Mouse (Mus musculus) spleen, adult 12 weeks (tissue): Measurements from ENCODE around the gene Ap1ar.

Source experiments
- DNase-seq: peaks from one replicate; pipeline ENCODE4 v3.0.0; 2022; ENCODE audit warnings: low spot score

The Ap1ar gene

DNA sequence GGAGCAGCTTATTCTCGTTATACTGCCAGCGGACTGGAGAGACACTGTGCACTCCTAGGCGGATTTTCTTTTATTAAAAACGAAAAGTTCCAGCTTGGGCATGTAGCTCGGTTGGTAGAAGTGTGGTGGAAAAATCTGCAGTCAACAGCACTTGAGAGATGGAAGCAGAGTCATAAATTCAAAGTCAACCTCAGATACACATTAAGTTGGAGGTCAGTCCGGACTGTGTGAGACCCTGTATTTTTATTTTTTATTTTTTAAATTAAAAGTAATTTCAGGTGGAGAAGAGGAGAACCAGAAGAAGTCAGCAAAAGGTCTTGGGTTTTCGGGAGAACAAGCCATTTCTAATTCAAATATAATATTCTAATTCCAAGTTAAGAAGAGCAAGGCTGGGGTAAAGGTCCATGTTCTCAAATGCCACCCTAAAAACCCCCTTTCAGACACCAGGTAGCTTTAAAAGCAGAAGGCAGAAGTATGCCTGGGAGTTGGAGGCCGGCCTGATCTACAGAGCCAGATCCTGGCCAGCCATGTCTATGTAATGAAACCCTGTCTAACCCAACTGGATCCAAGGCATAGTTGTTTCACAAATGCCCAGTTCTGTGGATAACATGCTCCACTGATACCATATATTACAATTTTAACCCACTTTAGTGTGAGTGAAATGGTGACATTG, 785 bp upstream of the Ap1ar start:
- no peak for DNase-seq

DNA sequence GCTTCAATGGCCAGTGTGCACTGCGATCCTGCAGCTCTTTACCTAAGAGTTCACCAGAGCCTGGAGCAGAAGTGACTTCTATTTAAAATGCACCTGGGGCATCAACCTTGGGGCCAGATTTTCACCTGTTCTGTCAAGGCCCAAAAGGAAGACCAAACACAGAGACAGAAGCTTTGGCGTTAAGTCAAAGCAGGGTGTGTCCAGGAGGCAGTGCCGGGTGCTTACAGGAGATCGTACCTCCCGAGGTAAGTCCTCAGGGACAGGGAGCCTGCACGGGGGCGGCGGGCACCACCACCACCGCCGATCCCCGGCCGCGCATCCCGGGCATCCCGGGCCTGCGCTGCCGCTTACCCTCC, 547 bp downstream of the Ap1ar start:
- no peak for DNase-seq

DNA sequence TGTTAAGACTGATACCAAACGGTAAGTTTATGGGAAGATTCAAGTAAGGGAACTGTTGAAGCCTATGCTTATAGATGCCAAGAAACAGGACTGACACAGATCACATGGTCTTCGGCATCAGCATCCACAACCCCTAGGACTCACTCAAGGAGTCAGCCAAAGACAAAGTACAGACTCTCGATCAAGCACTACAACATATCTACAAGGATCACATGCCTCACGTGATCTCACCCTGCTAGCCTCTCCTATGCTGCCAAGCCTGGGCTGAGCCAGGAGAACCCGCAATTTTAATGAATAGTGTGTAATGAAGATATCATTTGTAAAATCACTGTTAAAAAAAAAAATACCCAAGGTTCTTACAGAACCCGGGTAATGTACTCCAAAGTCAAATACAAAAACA, 1.7 kb downstream of the Ap1ar start:
- DNase-seq = no peak

DNA sequence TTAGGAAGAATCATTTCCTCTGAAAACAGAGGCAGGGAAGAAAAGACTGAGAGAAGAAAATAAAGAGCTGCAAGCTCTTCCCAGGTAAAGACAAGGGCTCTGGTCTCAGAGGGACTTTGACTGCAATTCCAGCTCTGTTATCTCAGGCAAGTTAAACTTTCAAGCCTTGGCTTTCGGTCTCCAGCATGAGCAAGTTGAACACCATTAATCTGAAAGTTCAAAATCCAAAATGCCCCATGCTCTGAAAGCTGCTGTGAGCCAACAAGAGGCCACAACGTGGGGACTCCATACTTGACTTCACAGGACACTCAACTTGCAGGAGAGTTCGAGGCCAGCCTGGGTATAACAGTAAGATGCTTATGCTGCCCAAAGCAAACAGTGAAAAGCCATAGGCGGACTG, 3.3 kb downstream of the Ap1ar start:
- no peak for DNase-seq

DNA sequence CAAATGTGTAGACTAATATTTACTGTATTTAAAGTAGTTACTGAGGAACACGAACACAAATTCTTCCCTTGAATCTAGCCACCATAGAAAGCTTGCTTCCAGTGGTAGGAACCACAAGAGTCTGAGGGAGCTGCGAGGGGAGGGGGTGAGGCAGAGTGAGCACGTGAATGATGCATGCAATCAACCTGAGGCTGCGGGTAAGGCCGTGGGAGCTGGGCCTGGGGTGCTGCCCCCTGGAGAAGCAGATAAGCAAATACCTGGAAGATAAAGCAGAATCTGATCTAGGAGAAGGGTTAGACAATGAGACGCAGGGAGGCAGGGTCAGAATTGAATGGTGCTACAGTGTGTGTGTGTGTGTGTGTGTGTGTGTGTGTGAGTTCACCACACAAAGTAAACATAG, 6.2 kb downstream of the Ap1ar start:
- no peak for DNase-seq

DNA sequence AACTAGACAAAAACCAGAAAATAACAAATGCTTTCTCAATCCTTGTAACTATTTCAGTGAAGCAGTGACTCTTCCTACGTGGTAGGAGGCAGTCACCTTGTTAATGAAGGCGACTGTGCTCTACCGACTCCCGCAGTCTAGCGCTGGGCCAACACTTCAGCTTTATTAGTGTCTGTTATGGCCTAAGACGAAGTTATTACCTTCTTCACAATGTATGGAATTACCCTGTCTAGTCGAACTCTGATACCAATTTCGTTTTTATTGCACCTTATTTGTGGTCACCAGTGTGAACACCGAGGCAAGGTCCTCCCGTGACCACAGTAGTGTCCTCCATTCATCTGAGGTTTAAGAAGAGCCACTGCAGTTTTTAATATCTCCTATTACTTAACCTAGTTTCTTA, 7.1 kb downstream of the Ap1ar start:
- DNase-seq = no peak

DNA sequence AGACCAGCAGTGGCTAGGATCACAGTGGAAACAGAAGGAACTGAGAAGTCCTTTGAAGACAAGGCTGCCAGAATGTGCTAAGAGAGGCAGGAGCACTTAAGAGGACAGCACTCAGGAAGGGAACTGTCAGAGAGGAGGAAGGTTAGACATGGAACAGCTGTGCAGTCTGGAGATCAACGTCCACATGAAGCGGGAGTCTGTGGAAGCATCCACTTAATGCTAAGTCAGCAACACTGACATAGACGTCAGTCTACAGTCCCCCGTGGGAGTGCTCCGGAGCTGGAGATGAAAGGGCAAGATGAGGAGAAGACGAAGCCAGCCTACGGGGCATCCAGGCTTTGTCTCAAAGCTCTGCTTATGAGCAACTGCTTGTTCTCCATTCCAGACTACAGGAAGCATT, 10.2 kb downstream of the Ap1ar start:
- no peak for DNase-seq

DNA sequence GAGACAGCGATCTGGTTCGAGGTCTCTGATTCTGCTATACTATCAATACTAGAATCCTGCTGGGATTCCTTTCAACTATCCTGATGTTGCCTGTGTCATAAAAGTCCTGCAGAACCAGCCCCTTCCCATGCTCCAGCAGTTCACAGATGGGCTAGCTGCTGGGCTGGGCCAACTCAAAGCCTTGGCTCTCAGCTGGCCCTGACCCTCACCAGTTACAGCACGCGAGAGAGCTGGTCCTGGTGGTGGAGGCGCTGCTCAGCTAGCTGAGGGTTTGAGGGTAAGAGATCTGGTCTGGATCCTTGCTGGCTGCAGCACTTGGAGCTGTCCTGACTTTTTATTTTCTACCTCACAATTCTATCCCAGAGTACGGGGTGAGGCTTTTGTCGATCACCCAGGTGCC, 10.8 kb downstream of the Ap1ar start:
- no peak for DNase-seq

DNA sequence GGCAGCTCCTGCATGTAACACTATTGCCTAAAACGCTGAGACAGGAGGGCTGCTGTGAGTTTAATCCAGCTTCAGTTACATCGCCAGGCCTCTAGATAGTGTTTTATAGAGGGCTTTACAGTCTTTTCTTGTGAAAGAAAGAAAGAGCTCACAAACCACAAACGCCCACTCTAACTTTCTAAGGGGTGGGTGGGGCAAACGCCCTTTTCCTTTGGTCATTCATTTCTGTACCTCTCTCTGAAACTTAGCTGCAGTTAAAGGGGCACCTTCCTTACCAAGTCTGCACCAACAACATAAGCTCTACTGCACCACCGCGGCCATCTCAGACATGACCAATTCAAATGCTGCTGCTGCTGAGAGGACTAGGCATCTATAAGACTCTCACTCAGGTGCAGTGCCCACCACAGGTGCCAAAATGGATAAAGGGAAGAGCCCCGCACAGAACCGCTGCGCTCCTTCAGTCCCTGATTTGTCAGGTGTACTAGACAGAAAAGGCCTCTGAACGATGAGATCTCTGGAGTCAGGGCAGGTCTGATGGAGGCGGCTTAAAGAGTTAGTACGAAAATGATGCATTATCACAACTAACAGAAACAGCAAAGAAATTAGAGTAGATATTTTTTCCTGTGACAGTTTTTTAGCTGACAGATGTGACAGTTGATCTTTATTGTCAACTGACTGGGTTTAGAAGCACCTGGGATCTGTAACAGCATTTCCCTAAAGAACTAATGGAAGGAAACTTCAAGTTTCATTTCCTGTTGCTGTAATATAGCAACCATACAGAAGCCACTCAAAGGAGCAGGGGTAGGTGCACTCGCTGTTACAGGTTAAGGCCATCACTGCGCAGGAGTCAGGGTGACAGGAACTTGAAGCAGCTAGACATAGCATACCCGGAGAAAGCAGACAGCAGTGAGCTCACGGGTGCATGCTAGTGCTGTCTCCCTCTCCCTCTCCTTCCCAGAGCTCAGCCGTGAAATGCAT, 13.1 kb downstream of the Ap1ar start:
- DNase-seq = peak; percentile 22

DNA sequence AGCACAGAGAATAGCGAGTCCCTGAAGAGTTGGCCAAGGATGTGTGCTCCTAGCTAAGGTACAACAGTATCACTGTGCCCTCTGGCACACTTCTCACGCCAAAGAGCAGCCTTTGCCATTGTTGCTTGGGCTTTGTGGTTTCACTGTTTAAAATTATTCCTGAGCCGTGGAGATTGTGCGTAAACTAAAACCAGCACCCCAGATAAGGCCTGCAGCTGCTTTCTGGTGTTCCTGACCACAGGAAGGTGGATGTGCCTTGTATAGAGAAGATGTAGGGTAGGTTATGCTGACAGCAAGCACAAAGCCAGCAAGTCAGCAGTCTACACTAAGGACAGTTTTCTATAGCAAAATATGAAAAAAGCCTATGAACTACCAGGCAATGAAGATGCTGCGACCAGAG, 16.1 kb downstream of the Ap1ar start:
- DNase-seq = no peak

DNA sequence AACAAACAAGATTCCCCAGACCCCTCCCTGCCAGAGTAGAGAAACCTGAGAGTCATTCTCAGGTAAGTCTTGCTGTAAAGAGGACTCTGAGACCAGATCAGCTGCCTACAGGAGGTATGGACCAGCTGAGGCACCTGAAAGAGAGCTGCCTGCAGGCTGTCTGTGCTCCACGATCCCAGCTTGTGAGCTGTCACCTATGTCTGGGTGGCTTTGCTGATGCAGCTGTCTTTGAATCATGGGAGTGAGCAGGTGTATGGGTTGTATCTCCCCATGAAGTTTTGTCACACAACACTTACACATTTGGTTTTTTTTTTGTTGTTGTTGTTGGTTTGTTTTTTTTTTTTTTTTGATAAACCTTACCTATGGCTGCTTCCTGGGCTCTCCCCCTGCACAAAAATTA, 16.9 kb downstream of the Ap1ar start:
- no peak for DNase-seq

DNA sequence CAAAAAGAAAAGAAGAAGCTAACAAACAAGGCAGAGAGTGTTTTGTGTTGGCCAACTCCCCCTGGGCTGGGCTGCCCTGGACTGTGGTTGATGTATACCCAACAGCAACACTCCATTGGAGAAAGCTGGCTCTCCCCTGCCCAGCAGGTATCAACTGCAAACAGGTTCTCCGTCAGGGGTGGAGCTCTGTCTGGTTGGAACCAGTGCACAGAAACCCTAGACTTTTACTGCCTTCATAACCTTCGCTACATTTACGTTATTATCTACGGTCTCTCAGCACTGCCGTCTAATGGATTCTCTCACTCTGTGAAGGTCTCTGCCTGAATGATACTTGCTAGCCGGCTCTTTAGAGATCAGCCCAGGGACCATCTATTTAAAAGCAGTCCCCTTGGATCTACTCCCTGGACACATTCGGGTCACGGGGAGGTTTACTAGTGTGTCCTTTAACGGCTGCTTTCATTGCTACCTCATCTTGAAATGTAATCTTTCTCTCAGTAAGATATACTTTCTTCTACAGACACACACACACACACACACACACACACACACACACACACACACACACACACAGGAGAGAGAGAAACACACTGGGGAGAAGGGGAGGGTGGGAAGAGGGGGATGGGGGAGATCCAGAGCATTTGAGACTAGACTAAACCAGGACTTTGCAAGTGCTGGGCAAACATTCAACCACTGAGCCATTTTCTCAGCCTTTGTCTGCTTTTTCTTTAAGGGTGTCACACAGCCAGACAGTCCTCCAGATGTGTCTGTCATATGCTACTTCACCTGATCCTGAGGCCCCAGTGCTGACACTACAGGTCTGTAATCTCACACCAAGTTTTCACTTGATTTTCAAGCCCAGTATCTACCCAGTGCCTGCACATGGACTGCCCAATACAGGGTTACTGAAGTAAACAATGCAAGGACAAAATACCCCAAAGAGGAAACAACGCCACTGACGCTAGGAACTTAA, 18.3 kb downstream of the Ap1ar start:
- DNase-seq = no peak

DNA sequence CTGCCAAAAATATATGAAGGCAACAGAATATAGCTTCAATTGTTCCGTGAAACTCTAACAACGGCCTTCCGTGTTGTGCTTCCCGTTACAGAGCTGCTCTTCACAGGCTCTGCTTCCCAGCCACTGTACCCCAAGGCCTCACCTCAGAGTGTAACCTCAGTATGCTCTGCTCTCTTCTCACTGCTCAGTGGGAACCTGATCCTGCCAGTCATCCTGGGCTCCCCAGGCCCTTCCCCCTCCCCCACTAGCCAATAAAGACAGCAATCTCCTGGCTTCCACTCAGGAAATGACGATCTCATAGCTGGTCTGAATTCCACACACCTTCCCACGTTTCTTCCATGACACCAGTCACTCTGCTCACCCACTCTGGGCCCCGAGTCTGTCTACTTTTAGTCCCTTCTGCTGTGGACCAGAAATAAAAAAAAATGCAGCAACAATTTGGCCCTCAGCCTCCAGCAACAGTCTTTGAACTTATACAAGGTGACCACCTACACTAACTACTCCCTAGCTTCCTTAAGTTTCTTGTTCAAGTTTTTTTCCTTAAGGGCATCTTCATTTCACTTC, 20.1 kb downstream of the Ap1ar start:
- no peak for DNase-seq

DNA sequence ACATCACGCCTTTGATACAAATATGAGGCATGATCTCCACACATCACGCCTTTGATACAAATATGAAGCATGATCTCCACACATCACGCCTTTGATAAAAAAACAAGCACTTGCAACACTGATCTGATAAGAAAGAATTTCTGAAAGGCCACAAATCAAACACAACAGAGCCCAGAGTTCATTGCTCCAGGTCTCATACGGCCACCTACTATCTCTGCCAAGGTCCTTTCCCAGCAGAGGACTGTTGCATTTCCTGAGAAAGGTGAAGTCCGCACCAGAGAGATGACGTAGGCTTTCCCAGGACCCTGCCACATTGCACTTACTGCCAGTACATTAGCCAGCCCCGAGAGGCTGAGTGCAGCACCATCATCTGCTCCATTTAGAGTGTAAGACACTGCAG, 28.2 kb downstream of the Ap1ar start:
- DNase-seq = no peak

DNA sequence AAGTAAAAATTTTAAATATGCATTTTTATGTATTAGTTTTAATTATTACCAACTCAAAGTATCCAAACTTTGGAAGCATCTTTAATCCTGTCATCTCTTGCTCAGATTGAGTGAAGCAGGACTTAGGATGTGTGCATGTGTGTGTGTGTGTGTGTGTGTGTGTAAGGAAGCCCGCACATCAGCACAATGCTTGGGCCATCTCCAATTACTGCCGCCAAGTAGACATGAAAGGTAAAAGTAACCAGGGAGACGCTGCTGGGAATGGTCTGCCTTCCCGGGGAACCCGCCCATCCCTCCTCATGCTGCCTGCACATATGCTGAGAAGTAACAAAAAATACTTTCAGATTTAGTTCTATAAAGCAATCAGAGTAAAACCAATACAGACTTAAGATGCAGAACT, 29.5 kb downstream of the Ap1ar start:
- DNase-seq = no peak

DNA sequence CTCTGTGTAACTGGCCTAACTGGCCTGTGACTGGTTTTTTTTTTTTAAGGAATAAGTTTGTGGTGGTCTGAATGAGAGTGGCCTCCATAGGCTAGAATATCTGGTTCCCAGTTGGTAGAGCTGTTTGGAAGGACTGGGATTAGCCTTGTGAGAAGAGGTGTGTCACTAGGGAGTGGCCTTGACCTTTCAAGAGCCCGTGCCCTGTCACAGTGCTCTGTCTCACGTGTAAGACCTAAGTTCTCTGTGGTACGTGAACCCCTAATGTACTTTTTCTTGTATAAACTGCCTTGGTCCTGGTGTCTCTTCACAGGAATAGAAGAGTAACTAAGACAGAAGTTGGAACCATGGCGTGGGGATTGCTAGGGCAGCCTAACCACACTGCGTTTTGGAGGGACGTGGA, 31.3 kb downstream of the Ap1ar start:
- no peak for DNase-seq

DNA sequence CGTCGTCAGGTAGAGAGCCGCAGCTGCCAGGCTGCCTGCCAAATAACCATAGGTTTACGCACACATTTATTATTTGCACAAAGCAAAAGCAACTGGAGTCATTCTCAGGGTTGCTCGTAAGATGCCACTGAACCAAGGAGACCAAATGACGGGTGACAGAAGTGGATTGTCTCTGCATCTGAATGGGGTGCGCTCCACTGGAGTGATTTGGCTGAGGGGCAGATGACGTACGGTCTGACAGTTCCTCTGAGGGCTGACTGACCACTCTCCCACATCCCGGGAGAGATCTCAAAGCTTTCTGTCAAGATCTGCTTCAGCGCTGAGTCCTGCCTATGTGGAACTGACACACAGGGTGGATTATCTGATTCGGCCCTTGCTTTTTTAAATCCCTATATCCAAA, 32.3 kb downstream of the Ap1ar start:
- no peak for DNase-seq

DNA sequence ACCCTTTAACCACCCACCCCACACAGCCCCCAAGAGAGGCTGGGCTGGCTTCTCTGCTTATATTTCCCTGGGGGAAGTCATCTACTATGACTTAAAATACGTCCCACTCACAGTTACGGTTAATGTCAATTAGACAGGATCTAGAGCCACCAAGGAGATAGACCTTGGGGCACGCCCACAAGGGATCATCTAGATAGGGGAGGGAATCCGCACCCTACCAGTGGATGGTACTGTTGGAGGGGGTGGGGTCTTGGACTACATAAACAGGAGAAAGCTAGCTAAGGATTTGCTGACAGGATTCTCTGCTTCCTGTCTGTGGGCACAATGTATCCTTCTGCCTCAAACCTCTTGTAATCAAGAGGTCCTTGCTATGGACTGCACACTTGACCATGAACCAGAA, 32.9 kb downstream of the Ap1ar start:
- no peak for DNase-seq

DNA sequence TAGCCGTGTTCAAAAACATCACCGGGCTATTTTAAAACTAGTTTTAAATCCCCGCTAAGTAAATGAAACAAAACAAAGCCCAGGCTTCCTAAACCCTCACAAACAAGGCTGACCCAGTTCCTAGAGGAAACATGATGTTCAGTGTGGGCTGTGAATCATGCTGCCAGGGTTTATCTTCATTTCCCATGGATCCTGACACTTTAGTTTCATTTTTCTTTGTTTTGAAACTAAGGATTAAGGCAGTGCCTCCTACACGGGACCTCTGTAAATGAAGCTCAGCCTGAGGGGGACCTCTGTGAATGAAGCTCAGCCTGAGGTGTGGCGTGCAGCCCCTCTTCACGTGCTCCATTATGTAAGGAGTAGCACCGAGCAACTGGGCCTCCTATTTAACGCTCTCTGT, 34.5 kb downstream of the Ap1ar start:
- DNase-seq = no peak

DNA sequence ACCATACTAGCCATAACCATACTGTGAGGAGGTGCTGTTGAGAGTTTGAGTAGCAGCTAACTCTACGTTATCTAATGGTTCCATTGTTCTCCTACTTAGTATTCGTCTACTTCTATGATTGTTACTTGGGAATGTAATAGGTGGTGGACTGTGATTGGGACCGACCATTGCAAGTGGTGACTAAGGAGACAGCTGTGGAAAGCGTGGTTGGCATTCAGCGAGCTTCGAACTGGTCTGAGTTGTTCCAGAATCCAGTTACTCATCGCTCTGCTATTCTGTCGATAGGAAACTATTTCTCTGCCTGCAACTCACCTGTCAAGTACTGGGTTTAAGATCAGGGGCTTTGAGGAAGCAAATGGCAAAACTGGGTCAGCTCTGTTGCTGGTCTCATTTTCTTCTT, 36.2 kb downstream of the Ap1ar start:
- no peak for DNase-seq

DNA sequence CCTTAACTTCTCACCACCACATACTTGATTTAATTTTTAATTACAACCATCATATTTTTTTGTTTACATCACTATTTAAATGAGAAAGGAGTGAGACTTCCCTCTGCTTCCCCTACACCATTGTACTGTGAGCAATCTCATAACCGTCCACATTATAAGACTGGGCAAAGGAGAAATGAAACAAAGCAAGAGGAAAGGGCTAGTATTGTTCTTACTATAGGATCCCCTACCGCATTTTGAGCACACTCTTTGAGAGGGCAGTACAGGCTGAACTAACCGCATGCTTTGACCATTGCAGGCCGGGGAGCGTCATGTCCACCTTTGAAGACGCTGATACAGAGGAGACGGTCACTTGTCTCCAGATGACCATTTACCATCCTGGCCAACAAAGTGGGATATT, 41.1 kb downstream of the Ap1ar start:
- no peak for DNase-seq

DNA sequence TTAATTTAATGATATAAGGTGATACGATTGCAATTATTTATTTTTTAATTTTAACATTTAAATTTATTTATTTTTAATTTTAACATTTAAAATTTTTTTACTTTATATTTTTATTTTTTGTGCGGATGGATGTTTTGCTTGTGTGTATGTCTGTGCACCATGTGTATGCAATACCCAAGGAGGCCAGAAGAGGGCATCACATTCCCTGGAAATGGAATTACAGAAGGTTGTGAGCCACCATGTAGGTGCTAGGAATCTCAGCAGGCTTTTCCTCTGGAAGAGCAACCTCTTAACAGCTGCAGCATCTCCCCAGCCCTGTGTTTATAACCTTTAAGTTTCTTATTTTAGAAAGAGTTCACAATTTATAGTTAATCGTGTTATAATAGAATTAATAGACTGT, 41.6 kb downstream of the Ap1ar start:
- DNase-seq = no peak
